Mouse (Mus musculus) testis, adult 2 months (tissue): Measurements from ENCODE around the gene Uqcr11.

Experiments used
- CTCF ChIP-seq: fragments of 200-500 bp; IDR thresholded peaks from 2 replicates; pipeline ENCODE4 v1.5.1; 2012; ENCODE audit warnings: low read depth, mild to moderate bottlenecking, inconsistent platforms, low read length, moderate library complexity; ENCODE audit not compliant: control insufficient read depth, insufficient read depth, insufficient replicate concordance
- POLR2A ChIP-seq: fragments of 200-500 bp; IDR thresholded peaks from 2 replicates; pipeline ENCODE4 v1.6.1; 2012; ENCODE audit warnings: low read depth, mild to moderate bottlenecking, inconsistent platforms, low read length, moderate library complexity; ENCODE audit not compliant: control insufficient read depth

DNA sequence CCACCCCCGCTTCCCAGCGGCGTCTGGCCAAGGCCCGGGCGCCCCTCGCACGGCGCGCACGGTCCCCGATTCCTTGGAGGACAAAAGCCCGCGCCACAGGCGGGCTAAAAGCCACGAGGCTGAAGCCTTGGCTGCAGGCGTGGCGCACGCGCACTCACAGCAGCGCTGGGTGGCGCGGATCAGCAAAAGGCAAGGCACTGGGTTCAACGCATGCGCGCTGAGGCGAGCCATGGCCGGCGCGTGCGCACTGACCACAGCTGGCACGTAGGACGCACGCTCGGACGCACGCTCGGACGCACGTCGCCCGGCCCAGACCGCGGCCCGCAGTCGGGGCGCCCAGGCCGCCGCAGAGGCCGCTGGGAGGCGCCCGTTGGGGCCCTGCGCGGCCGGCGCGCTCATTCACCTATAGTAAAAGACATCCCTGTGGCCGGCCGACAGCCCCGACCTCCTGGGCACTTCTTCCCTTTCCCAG lies 7.9 kb downstream of the Uqcr11 start:
- peak; percentile 86 for TF ChIP-seq POLR2A
- TF ChIP-seq CTCF = peak; percentile 22; the same call in 1 of the 2 replicates
